Mouse (Mus musculus) mesoderm, embryonic 11.5 days (tissue): ENCODE measurements at regions not wholly inside any gene's neighbourhood (a gene's known extent, or its start where the extent isn't known, plus 50 kb on each side); places are given as distances from the start of the nearest gene placed in this dataset.

ENCODE experiments used
- DNase-seq: peaks from one replicate; pipeline ENCODE4 v3.0.0-alpha.2; 2012; ENCODE audit warnings: low read depth, low spot score

- no peak for DNase-seq
Observed at GRCm38 (mm10) chr10:67819534-67819933, 92.9 kb downstream of the Zfp365 start.

- no peak for DNase-seq
Observed at GRCm38 (mm10) chr10:67813901-67814300, 98.6 kb downstream of the Zfp365 start.

- peak; percentile 34 for DNase-seq
Observed at GRCm38 (mm10) chr10:67805131-67805530, 107.3 kb downstream of the Zfp365 start.

- peak; percentile 5 for DNase-seq
Observed at GRCm38 (mm10) chr10:67804637-67805036, 107.8 kb downstream of the Zfp365 start.

GRCm38 (mm10) chr10:67802156-67802555 is 110.3 kb downstream of the Zfp365 start:
- no peak for DNase-seq

- no peak for DNase-seq
Observed at GRCm38 (mm10) chr10:67801619-67802018, 110.8 kb downstream of the Zfp365 start.

- no peak for DNase-seq
Observed at GRCm38 (mm10) chr10:67798991-67799390, 113.5 kb downstream of the Zfp365 start.

- no peak for DNase-seq
Observed at GRCm38 (mm10) chr10:67793206-67793605, 119.3 kb downstream of the Zfp365 start.

GRCm38 (mm10) chr10:67789651-67790050 is 122.8 kb downstream of the Zfp365 start:
- no peak for DNase-seq

- no peak for DNase-seq
Observed at GRCm38 (mm10) chr10:67788116-67788515, 124.3 kb downstream of the Zfp365 start.

- no peak for DNase-seq
Observed at GRCm38 (mm10) chr10:67785563-67785962, 126.9 kb downstream of the Zfp365 start.

- no peak for DNase-seq
Observed at GRCm38 (mm10) chr10:67778341-67778740, 134.1 kb downstream of the Zfp365 start.

GRCm38 (mm10) chr10:67777721-67778120 is 134.7 kb downstream of the Zfp365 start:
- no peak for DNase-seq

GRCm38 (mm10) chr10:67776851-67777250 is 135.6 kb downstream of the Zfp365 start:
- no peak for DNase-seq

GRCm38 (mm10) chr10:67771796-67772195 is 140.7 kb downstream of the Zfp365 start:
- no peak for DNase-seq

- peak; percentile 65 for DNase-seq
Observed at GRCm38 (mm10) chr10:67766099-67766498, 146.4 kb downstream of the Zfp365 start.

- DNase-seq: no peak
Observed at GRCm38 (mm10) chr10:67760424-67760823, 152.0 kb downstream of the Zfp365 start.

GRCm38 (mm10) chr10:67748121-67748520 is 164.3 kb downstream of the Zfp365 start:
- DNase-seq: no peak

GRCm38 (mm10) chr10:67747461-67747860 is 165.0 kb downstream of the Zfp365 start:
- DNase-seq: peak; percentile 29

GRCm38 (mm10) chr10:67746140-67746539 is 166.3 kb downstream of the Zfp365 start:
- no peak for DNase-seq

- DNase-seq: peak; percentile 37
Observed at GRCm38 (mm10) chr10:67743561-67743960, 168.9 kb downstream of the Zfp365 start.

GRCm38 (mm10) chr10:67742824-67743223 is 169.6 kb downstream of the Zfp365 start:
- no peak for DNase-seq

- no peak for DNase-seq
Observed at GRCm38 (mm10) chr10:67742305-67742704, 170.2 kb downstream of the Zfp365 start.

GRCm38 (mm10) chr10:67739199-67739598 is 173.3 kb downstream of the Zfp365 start:
- no peak for DNase-seq
